In the genomic region with DNA sequence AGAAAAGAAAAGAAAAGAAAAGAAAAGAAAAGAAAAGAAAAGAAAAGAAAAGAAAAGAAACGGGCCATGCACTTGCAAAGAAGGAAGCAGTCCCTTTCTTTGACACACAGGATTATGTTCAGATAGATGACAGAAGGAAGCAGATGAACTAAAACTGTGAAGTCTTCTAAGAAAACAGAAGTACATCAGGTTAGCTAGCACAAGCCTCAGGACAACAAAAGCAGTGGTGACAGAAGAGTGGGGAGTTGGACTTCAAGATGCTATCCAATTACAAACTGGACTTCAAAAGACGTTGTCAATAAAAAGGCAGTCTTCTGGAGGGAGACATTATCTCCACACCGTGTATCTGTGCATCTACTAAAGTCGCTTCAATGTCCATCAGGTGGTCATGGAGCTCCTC, we compare ENCODE assay signal across 11 mouse cellular contexts. TPM values are rescaled to one million over a fixed set of nuclear protein-coding genes. Genes with fewer than 3 reads are reported as not detected.
DNase-seq lines count a peak whose midpoint lies in the region; ATAC-seq and TF ChIP-seq lines count a peak whose summit lies in the region.
"Had no signal": no experiment of that assay in that cellular context is flagged by ENCODE, and none has a peak within 500 bp of the region (broad histone marks: within the 10 kb centered on the region; RNA-seq: fewer than 3 reads in every experiment).

No protein-coding gene starts in this region.

- no peaks in the 10 kb centered on the region for H3K27me3 ChIP-seq in hindbrain, embryonic 13.5 days
- H3K27me3 ChIP-seq in hindbrain, embryonic 12.5 days = no peaks in the 10 kb centered on the region
- no peaks in the 10 kb centered on the region for H3K27me3 ChIP-seq in stomach, embryonic 15.5 days (replicated peaks)
- H3K27me3 ChIP-seq in stomach, postnatal 0 days (ENCODE audit: control insufficient read depth, insufficient read depth, low read length) = no peaks in the 10 kb centered on the region

- H3K27ac ChIP-seq in hindbrain, embryonic 13.5 days = no peak overlapping the region
- H3K27ac ChIP-seq in hindbrain, embryonic 12.5 days = no peak overlapping the region
- H3K27ac ChIP-seq in stomach, embryonic 15.5 days = peak overlapping the region; percentile 49; the same call in 1 of the 2 replicates
- H3K27ac ChIP-seq in stomach, postnatal 0 days (replicated peaks) = no peak overlapping the region

- no peaks in the 10 kb centered on the region for H3K9me3 ChIP-seq in hindbrain, embryonic 13.5 days
- no peaks in the 10 kb centered on the region for H3K9me3 ChIP-seq in hindbrain, embryonic 12.5 days (replicated peaks)
- H3K9me3 ChIP-seq in stomach, embryonic 15.5 days = no peaks in the 10 kb centered on the region
- no peaks in the 10 kb centered on the region for H3K9me3 ChIP-seq in stomach, postnatal 0 days (ENCODE audit: control insufficient read depth, low read length)

- H3K36me3 ChIP-seq in hindbrain, embryonic 13.5 days = no peaks in the 10 kb centered on the region
- no peaks in the 10 kb centered on the region for H3K36me3 ChIP-seq in hindbrain, embryonic 12.5 days
- no peaks in the 10 kb centered on the region for H3K36me3 ChIP-seq in stomach, embryonic 15.5 days
- no peaks in the 10 kb centered on the region for H3K36me3 ChIP-seq in stomach, postnatal 0 days (ENCODE audit: control insufficient read depth, insufficient read depth, low read length)

- 74% methylated on average over 4 of the region's 4 CpGs for WGBS in hindbrain, embryonic 13.5 days
- WGBS in hindbrain, embryonic 12.5 days = 75% methylated on average over 4 of the region's 4 CpGs
- 64% methylated on average over 4 of the region's 4 CpGs for WGBS in stomach, embryonic 15.5 days
- WGBS in stomach, postnatal 0 days = 74% methylated on average over 4 of the region's 4 CpGs

- no peak overlapping the region for H3K4me3 ChIP-seq in hindbrain, embryonic 13.5 days
- H3K4me3 ChIP-seq in hindbrain, embryonic 12.5 days = no peak overlapping the region
- no peak overlapping the region for H3K4me3 ChIP-seq in stomach, embryonic 15.5 days (replicated peaks)
- H3K4me3 ChIP-seq in stomach, postnatal 0 days (ENCODE audit: low read depth, low read length) = no peak overlapping the region

- H3K4me1 ChIP-seq in hindbrain, embryonic 13.5 days (replicated peaks) = peaks cover 17% of the 10 kb centered on the region
- H3K4me1 ChIP-seq in hindbrain, embryonic 12.5 days = peaks cover 6% of the 10 kb centered on the region
- 0 out of 2 replicates have a peak, but pooled peaks cover 10% of the 10 kb centered on the region for H3K4me1 ChIP-seq in stomach, embryonic 15.5 days
- H3K4me1 ChIP-seq in stomach, postnatal 0 days (replicated peaks; ENCODE audit: control insufficient read depth, insufficient read depth) = no peaks in the 10 kb centered on the region

- no peak for TF ChIP-seq EP300 in stomach, postnatal 0 days (optimal IDR thresholded peaks at IDR 0.05)

- peak; percentile 8 for DNase-seq in cerebellum, adult 9-10 months
- no peak for DNase-seq in stomach, postnatal 0 days (ENCODE audit: low spot score)
- DNase-seq in adrenal gland, adult 2 months = no peak
- DNase-seq in urinary bladder, postnatal 4 days (ENCODE audit: low spot score in 2 of 2) = no peak
- DNase-seq: cerebellum, postnatal 25 days; kidney, adult 11 months; lung, postnatal 10 days had no signal

- no peak for ATAC-seq in cerebellum, adult (ENCODE audit: insufficient number of reproducible peaks, low FRiP score, low TSS enrichment)
- ATAC-seq in hindbrain, embryonic 13.5 days (ENCODE audit: low FRiP score) = no peak
- no peak for ATAC-seq in hindbrain, embryonic 12.5 days (ENCODE audit: low FRiP score)
- ATAC-seq in stomach, embryonic 15.5 days (ENCODE audit: insufficient read depth, low FRiP score, low read depth) = no peak
- no peak for ATAC-seq in stomach, postnatal 0 days (ENCODE audit: low FRiP score, low TSS enrichment)

- H3K9ac ChIP-seq in hindbrain, embryonic 13.5 days = no peak overlapping the region
- no peak overlapping the region for H3K9ac ChIP-seq in hindbrain, embryonic 12.5 days
- H3K9ac ChIP-seq in stomach, embryonic 15.5 days = no peak overlapping the region
- no peak overlapping the region for H3K9ac ChIP-seq in stomach, postnatal 0 days (ENCODE audit: low read length)

- H3K4me2 ChIP-seq in hindbrain, embryonic 13.5 days = 0 out of 2 replicates have a peak overlapping the region, but pooled peaks have one; percentile 15
- H3K4me2 ChIP-seq in hindbrain, embryonic 12.5 days (replicated peaks) = no peak overlapping the region
- H3K4me2 ChIP-seq in stomach, embryonic 15.5 days = no peak overlapping the region
- H3K4me2 ChIP-seq in stomach, postnatal 0 days (replicated peaks; ENCODE audit: low read depth) = no peak overlapping the region

- TF ChIP-seq CTCF in stomach, postnatal 0 days (IDR thresholded peaks at IDR 0.05; ENCODE audit: low read depth) = no peak

RNA-seq across cellular contexts. Expression of gene Fcho2, which starts 3.0 kb away (rescaled TPM):
- 29.4 and 31.4 TPM in 2 replicates for polyA plus RNA-seq in hindbrain, embryonic 13.5 days (2015; fragmentation: Nextera tagmentation; extraction: Ambion mirVana)
- polyA plus RNA-seq in hindbrain, embryonic 12.5 days (2016; fragmentation: Nextera tagmentation; extraction: Ambion mirVana) = 48.3 and 49.6 TPM in 2 replicates
- 41.6 and 47.8 TPM in 2 replicates for polyA plus RNA-seq in stomach, embryonic 15.5 days (2015; fragmentation: Nextera tagmentation; extraction: Ambion mirVana)
- 19.6 and 21.9 TPM in 2 replicates for polyA plus RNA-seq in stomach, postnatal 0 days (2015; fragmentation: Nextera tagmentation; extraction: Ambion mirVana)
- 10 to 100 TPM; 45.9 to 49.9 TPM for total RNA-seq in adrenal gland, adult 2 months (2021)
- 5.8 and 6.6 TPM in 2 replicates for polyA plus RNA-seq in adrenal gland, adult 2 months (2012; rRNA removed)
